Mouse (Mus musculus) liver, embryonic 15.5 days (tissue): ENCODE measurements around the gene Gorasp2. TPM values are rescaled to one million over a fixed set of nuclear protein-coding genes. Genes with fewer than 3 reads are reported as not detected.

Experiments
- ATAC-seq: fragments of 200-750 bp; cut with Nextera tagmentation; 2 replicates; pipeline ENCODE4 v1.8.0; 2017; ENCODE audit warnings: moderate number of reproducible peaks, mild to moderate bottlenecking, moderate library complexity; ENCODE audit not compliant: insufficient read depth
- H3K27ac ChIP-seq: fragments of 300-500 bp; sonication (generic); replicated peaks from 2 replicates; pipeline ENCODE4 v1.5.1; 2015; ENCODE audit warnings: mild to moderate bottlenecking, inconsistent platforms
- H3K27me3 ChIP-seq: fragments of 300-500 bp; sonication (generic); 2 replicates; pipeline ENCODE4 v1.6.1; 2015; ENCODE audit warnings: mild to moderate bottlenecking, inconsistent platforms
- H3K36me3 ChIP-seq: fragments of 300-500 bp; sonication (generic); replicated peaks from 2 replicates; pipeline ENCODE4 v1.6.1; 2015; ENCODE audit warnings: moderate library complexity, mild to moderate bottlenecking, inconsistent platforms
- H3K4me1 ChIP-seq: fragments of 300-500 bp; sonication (generic); replicated peaks from 2 replicates; pipeline ENCODE4 v1.6.1; 2015; ENCODE audit warnings: inconsistent platforms
- H3K4me2 ChIP-seq: fragments of 300-500 bp; sonication (generic); 2 replicates; pipeline ENCODE4 v1.6.1; 2015; ENCODE audit warnings: moderate library complexity, mild to moderate bottlenecking, inconsistent platforms
- H3K4me3 ChIP-seq: fragments of 300-500 bp; sonication (generic); replicated peaks from 2 replicates; pipeline ENCODE4 v1.5.1; 2015; ENCODE audit warnings: mild to moderate bottlenecking, inconsistent platforms
- H3K9ac ChIP-seq: fragments of 300-500 bp; sonication (generic); 2 replicates; pipeline ENCODE4 v1.6.1; 2015; ENCODE audit warnings: moderate library complexity, mild to moderate bottlenecking, inconsistent platforms
- H3K9me3 ChIP-seq: fragments of 300-500 bp; sonication (generic); replicated peaks from 2 replicates; pipeline ENCODE4 v1.6.1; 2016; ENCODE audit warnings: inconsistent platforms
- WGBS: fragments of 180-500 bp; shearing (Covaris S2); methylation state at CpG from one replicate; pipeline ENCODE4 v1.1.7; 2015; ENCODE audit warnings: mixed read lengths; ENCODE audit not compliant: insufficient replicate concordance; 5-methylcytosine and 5-hydroxymethylcytosine counted together
- polyA plus RNA-seq: library from polyadenylated mRNA; unstranded; fragments of >200 nt; fragmentation: Nextera tagmentation; extraction: Ambion mirVana; gene quantifications from 2 replicates; pipeline ENCODE4 v1.2.1, GENCODE M21; 2015

Gene Gorasp2
- polyA plus RNA-seq, 1 experiment from 2014 or later = 55.9 TPM

- Histone ChIP-seq H3K4me3 (no peak overlapping the region), H3K4me2 (no peak overlapping the region), H3K9me3 (no peaks in the 10 kb centered on the region), H3K9ac (no peak overlapping the region), H3K4me1 (no peaks in the 10 kb centered on the region), H3K36me3 (no peaks in the 10 kb centered on the region), H3K27ac (no peak overlapping the region), H3K27me3 (no peaks in the 10 kb centered on the region)
- no peak for ATAC-seq
- WGBS = 63% methylated on average over 1 of the region's 1 CpGs
These were observed 30.1 kb upstream of the Gorasp2 start for GRCm38 (mm10) chr2:70631321-70631720.

- H3K4me3 ChIP-seq = no peak overlapping the region
- H3K27ac ChIP-seq = no peak overlapping the region
- H3K36me3 ChIP-seq = no peaks in the 10 kb centered on the region
- 63% methylated on average over 1 of the region's 1 CpGs for WGBS
- no peaks in the 10 kb centered on the region for H3K27me3 ChIP-seq
- H3K9me3 ChIP-seq = no peaks in the 10 kb centered on the region
- ATAC-seq = no peak
- no peaks in the 10 kb centered on the region for H3K4me1 ChIP-seq
- no peak overlapping the region for H3K9ac ChIP-seq
- no peak overlapping the region for H3K4me2 ChIP-seq
These were observed 29.0 kb upstream of the Gorasp2 start for GRCm38 (mm10) chr2:70632412-70632811.

- WGBS = 66% methylated on average over 5 of the region's 5 CpGs
- Histone ChIP-seq H3K36me3 (no peaks in the 10 kb centered on the region), H3K27ac (no peak overlapping the region), H3K9ac (no peak overlapping the region), H3K9me3 (no peaks in the 10 kb centered on the region), H3K4me3 (no peak overlapping the region), H3K4me2 (no peak overlapping the region), H3K4me1 (no peaks in the 10 kb centered on the region), H3K27me3 (no peaks in the 10 kb centered on the region)
- ATAC-seq = no peak
These were observed 27.2 kb upstream of the Gorasp2 start for GRCm38 (mm10) chr2:70634028-70634690.

GRCm38 (mm10) chr2:70640968-70641367 is 20.4 kb upstream of the Gorasp2 start:
- Histone ChIP-seq H3K36me3 (no peaks in the 10 kb centered on the region), H3K27me3 (no peaks in the 10 kb centered on the region), H3K27ac (no peak overlapping the region), H3K4me1 (no peaks in the 10 kb centered on the region), H3K9me3 (no peaks in the 10 kb centered on the region), H3K4me2 (no peak overlapping the region), H3K4me3 (no peak overlapping the region), H3K9ac (no peak overlapping the region)
- ATAC-seq = no peak

GRCm38 (mm10) chr2:70642971-70643565 is 18.3 kb upstream of the Gorasp2 start:
- ATAC-seq = no peak
- WGBS = 64% methylated on average over 16 of the region's 16 CpGs
- no peak overlapping the region for H3K27ac ChIP-seq

GRCm38 (mm10) chr2:70645266-70645780 is 16.1 kb upstream of the Gorasp2 start:
- 49% methylated on average over 6 of the region's 6 CpGs for WGBS
- Histone ChIP-seq H3K4me2 (no peak overlapping the region), H3K27ac (no peak overlapping the region), H3K27me3 (no peaks in the 10 kb centered on the region), H3K4me3 (no peak overlapping the region), H3K9ac (no peak overlapping the region), H3K9me3 (no peaks in the 10 kb centered on the region), H3K4me1 (no peaks in the 10 kb centered on the region), H3K36me3 (no peaks in the 10 kb centered on the region)
- ATAC-seq = no peak

More at GRCm38 (mm10) chr2:70642971-70643565, 18.3 kb upstream of the Gorasp2 start:
- no peak overlapping the region for H3K4me3 ChIP-seq
- H3K9me3 ChIP-seq = no peaks in the 10 kb centered on the region
- H3K4me2 ChIP-seq = no peak overlapping the region
- H3K27me3 ChIP-seq = no peaks in the 10 kb centered on the region
- no peaks in the 10 kb centered on the region for H3K4me1 ChIP-seq
- no peaks in the 10 kb centered on the region for H3K36me3 ChIP-seq
- H3K9ac ChIP-seq = no peak overlapping the region

- no peak overlapping the region for H3K27ac ChIP-seq
- H3K9me3 ChIP-seq = no peaks in the 10 kb centered on the region
- H3K36me3 ChIP-seq = no peaks in the 10 kb centered on the region
- no peak overlapping the region for H3K4me2 ChIP-seq
- WGBS = 43% methylated on average over 4 of the region's 4 CpGs
- no peak for ATAC-seq
- no peaks in the 10 kb centered on the region for H3K27me3 ChIP-seq
- no peak overlapping the region for H3K9ac ChIP-seq
- 0 out of 2 replicates have a peak, but pooled peaks cover 5% of the 10 kb centered on the region for H3K4me1 ChIP-seq
- H3K4me3 ChIP-seq = no peak overlapping the region
These were observed 13.7 kb upstream of the Gorasp2 start for GRCm38 (mm10) chr2:70647681-70648080.

- no peak for ATAC-seq
- H3K4me3 ChIP-seq = no peak overlapping the region
- no peaks in the 10 kb centered on the region for H3K27me3 ChIP-seq
- no peak overlapping the region for H3K27ac ChIP-seq
- H3K9ac ChIP-seq = no peak overlapping the region
- H3K9me3 ChIP-seq = no peaks in the 10 kb centered on the region
- H3K4me1 ChIP-seq = 0 out of 2 replicates have a peak, but pooled peaks cover 5% of the 10 kb centered on the region
- 64% methylated on average over 5 of the region's 5 CpGs for WGBS
- H3K4me2 ChIP-seq = no peak overlapping the region
- no peaks in the 10 kb centered on the region for H3K36me3 ChIP-seq
These were observed 13.1 kb upstream of the Gorasp2 start for GRCm38 (mm10) chr2:70648271-70648670.

- Histone ChIP-seq H3K4me1 (0 out of 2 replicates have a peak, but pooled peaks cover 5% of the 10 kb centered on the region), H3K36me3 (no peaks in the 10 kb centered on the region), H3K27ac (no peak overlapping the region), H3K4me2 (no peak overlapping the region), H3K4me3 (no peak overlapping the region), H3K27me3 (no peaks in the 10 kb centered on the region), H3K9ac (no peak overlapping the region), H3K9me3 (no peaks in the 10 kb centered on the region)
- no peak for ATAC-seq
- 64% methylated on average over 4 of the region's 4 CpGs for WGBS
These were observed 11.9 kb upstream of the Gorasp2 start for GRCm38 (mm10) chr2:70649471-70649870.

- Histone ChIP-seq H3K4me3 (no peak overlapping the region), H3K27me3 (0 out of 2 replicates have a peak, but pooled peaks cover 4% of the 10 kb centered on the region), H3K36me3 (no peaks in the 10 kb centered on the region), H3K4me2 (no peak overlapping the region), H3K4me1 (0 out of 2 replicates have a peak, but pooled peaks cover 5% of the 10 kb centered on the region), H3K27ac (no peak overlapping the region), H3K9ac (no peak overlapping the region), H3K9me3 (no peaks in the 10 kb centered on the region)
- ATAC-seq = no peak
- 27% methylated on average over 6 of the region's 6 CpGs for WGBS
These were observed 9.6 kb upstream of the Gorasp2 start for GRCm38 (mm10) chr2:70651820-70652219.

GRCm38 (mm10) chr2:70657083-70657482 is 4.3 kb upstream of the Gorasp2 start:
- no peaks in the 10 kb centered on the region for H3K9me3 ChIP-seq
- H3K27me3 ChIP-seq = peaks cover 20% of the 10 kb centered on the region; the same call in 1 of the 2 replicates
- H3K9ac ChIP-seq = no peak overlapping the region
- H3K27ac ChIP-seq = no peak overlapping the region
- ATAC-seq = no peak
- H3K4me1 ChIP-seq = peaks cover 9% of the 10 kb centered on the region
- H3K36me3 ChIP-seq = no peaks in the 10 kb centered on the region
- H3K4me3 ChIP-seq = no peak overlapping the region
- H3K4me2 ChIP-seq = no peak overlapping the region
- WGBS = 52% methylated on average over 7 of the region's 7 CpGs
